32 mouse cellular contexts compared by ENCODE assay signal in the genomic region with DNA sequence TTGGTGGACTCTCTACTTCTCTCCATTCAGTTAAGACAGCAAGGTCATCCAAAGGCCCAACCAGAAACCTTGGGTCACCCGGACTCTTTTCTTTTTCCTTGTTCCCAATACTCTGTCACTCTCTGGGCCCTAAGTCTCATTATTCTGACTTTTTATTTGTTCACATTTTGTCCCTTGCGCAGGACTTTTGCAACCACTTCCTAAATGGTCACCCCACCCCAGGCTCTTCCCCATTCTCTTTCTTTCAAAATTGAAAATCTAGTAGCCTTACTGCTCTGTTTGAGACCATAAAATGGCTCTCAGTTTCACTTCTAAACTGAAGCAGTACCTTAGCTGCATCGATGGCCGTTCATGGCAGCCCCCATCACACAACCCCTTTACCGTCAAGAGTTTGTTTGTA. TPM values are rescaled to one million over a fixed set of nuclear protein-coding genes. Genes with fewer than 3 reads are reported as not detected.
DNase-seq lines count a peak whose midpoint lies in the region; ATAC-seq and TF ChIP-seq lines count a peak whose summit lies in the region.
"Had no signal": no experiment of that assay in that cellular context is flagged by ENCODE, and none has a peak within 500 bp of the region (broad histone marks: within the 10 kb centered on the region; RNA-seq: fewer than 3 reads in every experiment).

No protein-coding gene starts in this region.

- 66% methylated on average over 5 of the region's 5 CpGs for whole genome bisulfite sequencing in liver, embryonic 16.5 days (ENCODE audit: insufficient replicate concordance)
- WGBS in hindbrain, embryonic 12.5 days, result 94% methylated on average over 5 of the region's 5 CpGs
- 95% methylated on average over 5 of the region's 5 CpGs for WGBS in cerebellum, adult 2 months

- no peak for TF ChIP-seq CTCF in bone marrow macrophage, adult 2 months (IDR thresholded peaks at IDR 0.05; ENCODE audit: low read depth, low read length)
- TF ChIP-seq CTCF in cerebellum, adult 2 months (IDR thresholded peaks at IDR 0.05; ENCODE audit: borderline replicate concordance, insufficient read depth, low read depth, low read length), result no peak

- H3K4me3 ChIP-seq in liver, embryonic 16.5 days (ENCODE audit: low read depth, low read length), result no peak overlapping the region
- H3K4me3 ChIP-seq in bone marrow macrophage, adult 2 months (ENCODE audit: insufficient read depth, low read length), result no peak overlapping the region
- H3K4me3 ChIP-seq in hindbrain, embryonic 12.5 days, result no peak overlapping the region
- no peak overlapping the region for H3K4me3 ChIP-seq in cerebellum, adult 2 months (replicated peaks; ENCODE audit: insufficient read depth, low read depth, low read length)
- H3K4me3 ChIP-seq: embryonic facial prominence, embryonic 13.5 days; forebrain, embryonic 10.5 days; forebrain, embryonic 15.5 days; intestine, embryonic 15.5 days; limb, embryonic 10.5 days; limb, embryonic 15.5 days; midbrain, embryonic 10.5 days; midbrain, embryonic 15.5 days; myocyte; neural tube, embryonic 12.5 days; stomach, embryonic 15.5 days had no signal

- no peak for ATAC-seq in liver, embryonic 16.5 days (ENCODE audit: low read depth)
- ATAC-seq in megakaryocyte, adult 5-6 weeks (ENCODE audit: poor library complexity, severe bottlenecking), result peak; percentile 58
- no peak for ATAC-seq in hindbrain, embryonic 12.5 days (ENCODE audit: low FRiP score)
- ATAC-seq: CD4-positive, CD25-positive, alpha-beta regulatory T cell, adult 4 months; forebrain, embryonic 15.5 days; hindbrain, postnatal 0 days; intestine, embryonic 15.5 days; midbrain, embryonic 15.5 days had no signal

- H3K4me2 ChIP-seq in liver, embryonic 16.5 days (ENCODE audit: low read depth, low read length), result no peak overlapping the region
- H3K4me2 ChIP-seq in hindbrain, embryonic 12.5 days (replicated peaks), result no peak overlapping the region
- H3K4me2 ChIP-seq: embryonic facial prominence, embryonic 13.5 days; forebrain, embryonic 15.5 days; intestine, embryonic 15.5 days; limb, embryonic 15.5 days; midbrain, embryonic 15.5 days; neural tube, embryonic 12.5 days; stomach, embryonic 15.5 days had no signal

- H3K4me1 ChIP-seq in liver, embryonic 16.5 days (ENCODE audit: control insufficient read depth, low read depth, low read length), result peaks cover 9% of the 10 kb centered on the region; the same call in 1 of the 2 replicates
- peaks cover 56% of the 10 kb centered on the region for H3K4me1 ChIP-seq in bone marrow macrophage, adult 2 months (ENCODE audit: control insufficient read depth, insufficient read depth, low read length)
- H3K4me1 ChIP-seq in hindbrain, embryonic 12.5 days, result no peaks in the 10 kb centered on the region
- H3K4me1 ChIP-seq in cerebellum, adult 2 months (ENCODE audit: control insufficient read depth, insufficient read depth, low read length), result no peaks in the 10 kb centered on the region
- H3K4me1 ChIP-seq: forebrain, embryonic 10.5 days; intestine, embryonic 15.5 days; limb, embryonic 15.5 days; midbrain, embryonic 10.5 days; midbrain, embryonic 15.5 days; neural tube, embryonic 12.5 days; stomach, embryonic 15.5 days had no signal

- no peaks in the 10 kb centered on the region for H3K9me3 ChIP-seq in liver, embryonic 16.5 days (replicated peaks; ENCODE audit: control insufficient read depth, low read length)
- no peaks in the 10 kb centered on the region for H3K9me3 ChIP-seq in hindbrain, embryonic 12.5 days (replicated peaks)
- H3K9me3 ChIP-seq: embryonic facial prominence, embryonic 13.5 days; forebrain, embryonic 10.5 days; forebrain, embryonic 15.5 days; intestine, embryonic 15.5 days; limb, embryonic 10.5 days; limb, embryonic 15.5 days; midbrain, embryonic 10.5 days; midbrain, embryonic 15.5 days; neural tube, embryonic 12.5 days; stomach, embryonic 15.5 days had no signal

- no peaks in the 10 kb centered on the region for H3K27me3 ChIP-seq in liver, embryonic 16.5 days (ENCODE audit: control insufficient read depth, insufficient read depth, low read depth, low read length)
- H3K27me3 ChIP-seq in hindbrain, embryonic 12.5 days, result no peaks in the 10 kb centered on the region; the same call in 1 of the 2 replicates
- H3K27me3 ChIP-seq in cerebellum, adult 2 months (ENCODE audit: control insufficient read depth, insufficient read depth, low read length), result no peaks in the 10 kb centered on the region
- H3K27me3 ChIP-seq: embryonic facial prominence, embryonic 13.5 days; forebrain, embryonic 15.5 days; intestine, embryonic 15.5 days; limb, embryonic 15.5 days; midbrain, embryonic 15.5 days; neural tube, embryonic 12.5 days; stomach, embryonic 15.5 days had no signal

- no peak overlapping the region for H3K9ac ChIP-seq in liver, embryonic 16.5 days (ENCODE audit: low read depth, low read length)
- H3K9ac ChIP-seq in hindbrain, embryonic 12.5 days, result no peak overlapping the region
- H3K9ac ChIP-seq: embryonic facial prominence, embryonic 13.5 days; forebrain, embryonic 15.5 days; intestine, embryonic 15.5 days; limb, embryonic 15.5 days; midbrain, embryonic 15.5 days; neural tube, embryonic 12.5 days; stomach, embryonic 15.5 days had no signal

- H3K36me3 ChIP-seq in liver, embryonic 16.5 days (ENCODE audit: control insufficient read depth, insufficient read depth), result no peaks in the 10 kb centered on the region
- H3K36me3 ChIP-seq in hindbrain, embryonic 12.5 days, result no peaks in the 10 kb centered on the region
- H3K36me3 ChIP-seq: embryonic facial prominence, embryonic 13.5 days; forebrain, embryonic 10.5 days; forebrain, embryonic 15.5 days; intestine, embryonic 15.5 days; limb, embryonic 10.5 days; limb, embryonic 15.5 days; midbrain, embryonic 10.5 days; midbrain, embryonic 15.5 days; neural tube, embryonic 12.5 days; stomach, embryonic 15.5 days had no signal

- H3K27ac ChIP-seq in liver, embryonic 16.5 days (ENCODE audit: low read length), result peak overlapping the region; percentile 42; the same call in 1 of the 2 replicates
- peak overlapping the region; percentile 68 for H3K27ac ChIP-seq in bone marrow macrophage, adult 2 months (ENCODE audit: insufficient read depth, low read depth, low read length)
- no peak overlapping the region for H3K27ac ChIP-seq in hindbrain, embryonic 12.5 days
- H3K27ac ChIP-seq in cerebellum, adult 2 months (ENCODE audit: insufficient read depth, low read length), result no peak overlapping the region
- H3K27ac ChIP-seq: embryonic facial prominence, embryonic 13.5 days; forebrain, embryonic 10.5 days; forebrain, embryonic 15.5 days; hindbrain, postnatal 0 days; intestine, embryonic 15.5 days; limb, embryonic 10.5 days; limb, embryonic 15.5 days; midbrain, embryonic 10.5 days; midbrain, embryonic 15.5 days; neural tube, embryonic 12.5 days; stomach, embryonic 15.5 days had no signal

- DNase-seq in liver, result no peak
- peak; percentile 49 for DNase-seq in 416B (ENCODE audit: low read depth)
- DNase-seq in kidney, postnatal 10 days, result no peak
- no peak for DNase-seq in cerebellum, adult 2 months
- DNase-seq: adrenal gland, postnatal 25 days; cerebellum, adult 11 months; cerebellum, adult 9-11 months; gastrocnemius, postnatal 10 days; heart, postnatal 14 days; kidney, adult 2 months; kidney, postnatal 4 days; layer of hippocampus, postnatal 36 days; lung, adult 2 months; lung, postnatal 14 days; right cerebral cortex, postnatal 4 days had no signal

- TF ChIP-seq POLR2A in bone marrow macrophage, adult 2 months (IDR thresholded peaks at IDR 0.05; ENCODE audit: borderline replicate concordance, low read depth, low read length), result no peak
- TF ChIP-seq POLR2A in cerebellum, adult 2 months (IDR thresholded peaks at IDR 0.05; ENCODE audit: borderline replicate concordance, insufficient read depth, low read length), result no peak

RNA-seq across cellular contexts. Expression of gene Notch2, which starts 18.5 kb away (rescaled TPM):
- 7.2 and 7.9 TPM in 2 replicates for polyA plus RNA-seq in liver, embryonic 16.5 days (2015; fragmentation: Nextera tagmentation; extraction: Ambion mirVana)
- 69.2 and 82.2 TPM in 2 replicates for polyA plus RNA-seq in bone marrow macrophage, adult 2 months (2012; ENCODE audit: insufficient read depth, insufficient read length, missing spikeins)
- 92.1 and 97.4 TPM in 2 replicates for total RNA-seq in megakaryocyte, adult 5-6 weeks (2015)
- total RNA-seq in megakaryocyte, adult 5-6 weeks (2017), result 81.7 and 104 TPM in 2 replicates
- polyA plus RNA-seq in hindbrain, embryonic 12.5 days (2016; fragmentation: Nextera tagmentation; extraction: Ambion mirVana), result 26.5 and 30.1 TPM in 2 replicates
- 5.1 and 6.0 TPM in 2 replicates for polyA plus RNA-seq in cerebellum, adult 2 months (2012; rRNA removed)

Comparison
In these comparisons a context has a peak if more than half of its experiments do, and no peak if none do; other contexts are left out.
1. H3K27ac ChIP-seq: peak in liver, embryonic 16.5 days (single experiment) and bone marrow macrophage, adult 2 months (single experiment); none in hindbrain, embryonic 12.5 days (single experiment) and cerebellum, adult 2 months (single experiment).